Mouse (Mus musculus): ENCODE measurements around the gene Gm12258. TPM values are rescaled to one million over a fixed set of nuclear protein-coding genes. Genes with fewer than 3 reads are reported as not detected.
"Not testable (repeated sequence)": the region's sequence is repeated elsewhere in the genome, so short reads cannot be mapped to it uniquely, and the experiment has no call there.

The Gm12258 gene
- 24.7 and 26.1 TPM in 2 replicates for polyA plus RNA-seq (2015; fragmentation: Nextera tagmentation; extraction: Ambion mirVana)

- Histone ChIP-seq H3K27me3 (ENCODE audit: control insufficient read depth, insufficient read depth, low read depth, low read length) (no peaks in the 10 kb centered on the region), H3K27ac (ENCODE audit: low read length) (peak within 1 kb of the TSS; percentile 86), H3K4me1 (ENCODE audit: control insufficient read depth, insufficient read depth, low read length) (peaks cover 11% of the 10 kb centered on the region), H3K9me3 (replicated peaks; ENCODE audit: control insufficient read depth, low read length, poor library complexity, severe bottlenecking) (no peaks in the 10 kb centered on the region), H3K4me2 (ENCODE audit: low read length) (peak within 1 kb of the TSS; percentile 69), H3K36me3 (ENCODE audit: control insufficient read depth, insufficient read depth, low read length) (peaks cover 20% of the 10 kb centered on the region), H3K4me3 (ENCODE audit: low read depth, low read length) (peak within 1 kb of the TSS; percentile 64), H3K9ac (ENCODE audit: low read depth, low read length) (peak within 1 kb of the TSS; percentile 88)
- WGBS: 0% methylated on average over 24 of the region's 24 CpGs
- ATAC-seq: peak; percentile 100
Observed at GRCm38 (mm10) chr11:58846919-58847461, at the start of gene Gm12258. Gm12258 (plus strand) TSS chr11:58847158.

DNA sequence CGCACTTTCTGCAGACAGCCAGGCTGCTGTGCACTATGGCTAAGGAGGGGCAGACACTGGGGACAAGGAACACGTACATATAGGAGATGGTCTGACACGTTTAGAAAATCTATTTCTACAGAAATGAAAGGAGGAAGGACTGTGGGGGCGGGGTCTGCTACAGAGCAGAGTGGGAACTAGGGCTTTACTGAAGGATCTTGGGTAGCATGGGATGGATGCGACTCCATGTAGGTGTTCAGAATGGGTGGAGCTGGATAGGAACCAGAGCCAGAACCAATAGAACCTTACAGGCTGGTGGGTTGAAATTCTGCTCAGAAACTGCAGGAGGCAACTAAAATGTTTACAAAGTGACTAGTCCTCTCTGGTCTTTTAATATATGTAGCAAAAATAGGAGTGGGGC lies 47.2 kb upstream of the Gm12258 start:
- Histone ChIP-seq H3K27me3 (ENCODE audit: control insufficient read depth, insufficient read depth, low read depth, low read length) (no peaks in the 10 kb centered on the region), H3K36me3 (ENCODE audit: control insufficient read depth, insufficient read depth, low read length) (no peaks in the 10 kb centered on the region), H3K4me2 (ENCODE audit: low read length) (no peak overlapping the region), H3K27ac (ENCODE audit: low read length) (no peak overlapping the region), H3K4me1 (ENCODE audit: control insufficient read depth, insufficient read depth, low read length) (peaks cover 13% of the 10 kb centered on the region), H3K9ac (ENCODE audit: low read depth, low read length) (no peak overlapping the region), H3K9me3 (replicated peaks; ENCODE audit: control insufficient read depth, low read length, poor library complexity, severe bottlenecking) (no peaks in the 10 kb centered on the region), H3K4me3 (ENCODE audit: low read depth, low read length) (no peak overlapping the region)
- ATAC-seq: no peak
- WGBS: 88% methylated on average over 5 of the region's 5 CpGs

DNA sequence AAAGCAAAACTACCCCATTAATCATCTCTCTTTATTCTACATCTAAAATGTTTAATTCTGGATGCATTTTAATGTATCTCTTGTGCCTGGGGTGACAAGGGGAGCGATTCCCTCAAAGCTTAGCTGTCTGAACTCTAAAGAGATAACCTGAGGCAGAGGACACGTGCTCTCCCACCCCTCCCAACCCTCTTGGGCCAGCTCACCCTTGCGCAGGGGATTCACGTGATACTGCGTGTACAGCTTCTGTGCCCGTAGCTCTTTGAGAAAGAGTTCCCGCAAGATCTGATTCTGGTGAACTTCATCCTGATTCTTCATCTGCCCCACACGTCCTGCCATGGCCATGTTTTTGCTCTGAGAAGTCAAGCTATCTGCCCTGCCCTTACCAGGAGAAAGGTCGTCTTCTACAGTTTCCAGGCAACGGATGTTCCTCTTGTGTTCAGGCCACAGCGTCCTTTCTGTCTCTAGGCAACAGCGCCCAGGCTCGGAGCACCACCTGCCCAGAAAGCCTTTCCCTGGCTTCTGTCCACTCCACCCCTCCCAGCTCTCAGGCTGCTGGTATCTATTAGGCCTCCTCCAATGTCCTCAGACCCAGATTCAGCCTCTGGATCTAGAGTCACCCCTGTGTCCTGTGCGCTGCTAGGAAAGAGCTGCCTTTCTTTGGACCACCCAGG lies 45.3 kb upstream of the Gm12258 start, which contains the start of gene Fam183b:
Gene Fam183b, minus strand, starts transcription at position 403 of the 671 bp plus-strand sequence.
- WGBS: 19% methylated on average over 14 of the region's 14 CpGs
- Histone ChIP-seq H3K4me3 (ENCODE audit: low read depth, low read length) (peak within 1 kb of the TSS; percentile 16; the same call in 1 of the 2 replicates), H3K27ac (ENCODE audit: low read length) (peak within 1 kb of the TSS; percentile 9; the same call in 1 of the 2 replicates), H3K4me1 (ENCODE audit: control insufficient read depth, insufficient read depth, low read length) (peaks cover 13% of the 10 kb centered on the region), H3K36me3 (ENCODE audit: control insufficient read depth, insufficient read depth, low read length) (no peaks in the 10 kb centered on the region), H3K9me3 (replicated peaks; ENCODE audit: control insufficient read depth, low read length, poor library complexity, severe bottlenecking) (no peaks in the 10 kb centered on the region), H3K9ac (ENCODE audit: low read depth, low read length) (peak within 1 kb of the TSS; percentile 23; the same call in 1 of the 2 replicates), H3K4me2 (ENCODE audit: low read length) (peak within 1 kb of the TSS; percentile 42), H3K27me3 (ENCODE audit: control insufficient read depth, insufficient read depth, low read depth, low read length) (no peaks in the 10 kb centered on the region)
- ATAC-seq: peak; percentile 89

- H3K9ac ChIP-seq (ENCODE audit: low read depth, low read length): no peak overlapping the region
- 82% methylated on average over 4 of the region's 4 CpGs for WGBS
- H3K4me3 ChIP-seq (ENCODE audit: low read depth, low read length): no peak overlapping the region
- no peaks in the 10 kb centered on the region for H3K36me3 ChIP-seq (ENCODE audit: control insufficient read depth, insufficient read depth, low read length)
- H3K27me3 ChIP-seq (ENCODE audit: control insufficient read depth, insufficient read depth, low read depth, low read length): no peaks in the 10 kb centered on the region
- peaks cover 13% of the 10 kb centered on the region for H3K4me1 ChIP-seq (ENCODE audit: control insufficient read depth, insufficient read depth, low read length)
- no peak overlapping the region for H3K4me2 ChIP-seq (ENCODE audit: low read length)
- no peak overlapping the region for H3K27ac ChIP-seq (ENCODE audit: low read length)
- ATAC-seq: no peak
- no peaks in the 10 kb centered on the region for H3K9me3 ChIP-seq (replicated peaks; ENCODE audit: control insufficient read depth, low read length, poor library complexity, severe bottlenecking)
Observed at GRCm38 (mm10) chr11:58803871-58804270, 43.1 kb upstream of the Gm12258 start.

DNA sequence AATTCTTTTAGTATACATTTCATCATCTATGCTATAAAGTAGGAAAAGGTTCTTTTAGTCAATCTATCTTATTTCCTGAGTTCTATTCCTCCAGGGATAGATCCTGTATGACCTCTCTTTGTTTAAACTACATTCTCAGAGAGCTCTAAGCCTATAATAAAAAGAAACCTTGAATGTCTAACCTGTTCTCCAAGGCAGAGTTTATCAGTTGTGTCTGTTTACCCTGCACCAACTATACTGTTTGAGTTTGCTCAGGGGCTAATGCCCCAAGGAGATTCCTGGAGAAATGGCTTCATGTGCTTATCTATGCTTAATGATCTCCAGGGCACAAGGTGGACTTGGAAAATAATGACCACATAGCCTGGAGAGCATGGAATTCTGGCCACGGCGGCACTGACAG lies 42.6 kb upstream of the Gm12258 start:
- H3K9me3 ChIP-seq (replicated peaks; ENCODE audit: control insufficient read depth, low read length, poor library complexity, severe bottlenecking): no peaks in the 10 kb centered on the region
- no peak overlapping the region for H3K27ac ChIP-seq (ENCODE audit: low read length)
- ATAC-seq: no peak
- H3K27me3 ChIP-seq (ENCODE audit: control insufficient read depth, insufficient read depth, low read depth, low read length): no peaks in the 10 kb centered on the region
- no peak overlapping the region for H3K4me3 ChIP-seq (ENCODE audit: low read depth, low read length)
- no peak overlapping the region for H3K9ac ChIP-seq (ENCODE audit: low read depth, low read length)
- peaks cover 13% of the 10 kb centered on the region for H3K4me1 ChIP-seq (ENCODE audit: control insufficient read depth, insufficient read depth, low read length)
- 85% methylated on average over 2 of the region's 2 CpGs for WGBS
- no peaks in the 10 kb centered on the region for H3K36me3 ChIP-seq (ENCODE audit: control insufficient read depth, insufficient read depth, low read length)
- H3K4me2 ChIP-seq (ENCODE audit: low read length): no peak overlapping the region

- no peaks in the 10 kb centered on the region for H3K9me3 ChIP-seq (replicated peaks; ENCODE audit: control insufficient read depth, low read length, poor library complexity, severe bottlenecking)
- no peak for ATAC-seq
- H3K4me1 ChIP-seq (ENCODE audit: control insufficient read depth, insufficient read depth, low read length): no peaks in the 10 kb centered on the region
- no peak overlapping the region for H3K4me3 ChIP-seq (ENCODE audit: low read depth, low read length)
- H3K4me2 ChIP-seq (ENCODE audit: low read length): no peak overlapping the region
- no peaks in the 10 kb centered on the region for H3K27me3 ChIP-seq (ENCODE audit: control insufficient read depth, insufficient read depth, low read depth, low read length)
- H3K9ac ChIP-seq (ENCODE audit: low read depth, low read length): no peak overlapping the region
- H3K27ac ChIP-seq (ENCODE audit: low read length): no peak overlapping the region
- 0% methylated on average over 1 of the region's 1 CpGs for WGBS
- H3K36me3 ChIP-seq (ENCODE audit: control insufficient read depth, insufficient read depth, low read length): no peaks in the 10 kb centered on the region
Observed at GRCm38 (mm10) chr11:58812001-58812400, 35.0 kb upstream of the Gm12258 start.

DNA sequence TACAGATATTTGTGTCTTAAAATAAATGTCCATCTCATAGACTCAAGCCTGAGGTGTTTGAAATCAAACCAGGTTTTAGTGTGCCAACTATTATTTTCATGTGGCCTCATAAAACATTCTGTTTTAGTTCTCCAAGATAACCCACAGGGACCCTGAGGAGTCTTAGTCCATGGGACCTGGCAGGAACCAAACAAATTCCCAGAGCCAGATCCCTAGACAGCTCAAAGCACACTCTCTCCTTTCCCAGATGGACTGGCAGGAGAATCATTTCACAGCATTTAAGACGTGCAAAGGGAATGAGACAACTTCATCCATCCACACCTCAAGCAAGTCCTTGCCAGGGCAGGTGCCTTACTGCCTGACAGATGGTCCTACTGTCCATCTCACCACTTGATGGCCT lies 32.3 kb upstream of the Gm12258 start, which contains the start of gene Olfr313:
Gene Olfr313, plus strand, starts transcription at position 301 of the 400 bp plus-strand sequence.
- not testable (repeated sequence) for H3K4me2 ChIP-seq (ENCODE audit: low read length); H3K9me3 ChIP-seq (replicated peaks; ENCODE audit: control insufficient read depth, low read length, poor library complexity, severe bottlenecking); H3K9ac ChIP-seq (ENCODE audit: low read depth, low read length); H3K27me3 ChIP-seq (ENCODE audit: control insufficient read depth, insufficient read depth, low read depth, low read length); H3K27ac ChIP-seq (ENCODE audit: low read length); H3K36me3 ChIP-seq (ENCODE audit: control insufficient read depth, insufficient read depth, low read length); H3K4me3 ChIP-seq (ENCODE audit: low read depth, low read length); H3K4me1 ChIP-seq (ENCODE audit: control insufficient read depth, insufficient read depth, low read length); ATAC-seq
- WGBS: 64% methylated on average over 1 of the region's 1 CpGs

DNA sequence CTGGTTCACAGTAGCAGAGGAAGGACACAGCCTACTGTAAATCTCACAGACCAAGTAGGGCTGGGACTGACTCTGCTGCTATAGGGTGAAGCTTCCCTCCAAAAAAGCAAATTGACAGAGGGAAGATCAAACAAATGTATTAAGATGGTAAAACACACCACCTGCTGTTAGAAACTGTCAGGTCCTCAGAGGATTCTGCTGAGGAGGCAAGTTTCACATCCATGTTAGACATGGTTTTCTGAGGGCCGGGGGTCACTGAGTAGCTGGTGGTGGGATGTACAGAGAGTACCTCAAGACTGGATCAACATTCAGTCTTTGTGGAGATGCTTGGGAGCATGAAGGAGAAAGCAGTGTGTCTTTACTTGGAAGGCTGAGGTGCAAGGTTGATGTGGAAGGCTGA lies 31.3 kb upstream of the Gm12258 start:
- no peak overlapping the region for H3K4me3 ChIP-seq (ENCODE audit: low read depth, low read length)
- H3K4me1 ChIP-seq (ENCODE audit: control insufficient read depth, insufficient read depth, low read length): no peaks in the 10 kb centered on the region
- WGBS: 81% methylated on average over 1 of the region's 1 CpGs
- H3K36me3 ChIP-seq (ENCODE audit: control insufficient read depth, insufficient read depth, low read length): no peaks in the 10 kb centered on the region
- no peaks in the 10 kb centered on the region for H3K9me3 ChIP-seq (replicated peaks; ENCODE audit: control insufficient read depth, low read length, poor library complexity, severe bottlenecking)
- no peak overlapping the region for H3K4me2 ChIP-seq (ENCODE audit: low read length)
- no peak for ATAC-seq
- no peaks in the 10 kb centered on the region for H3K27me3 ChIP-seq (ENCODE audit: control insufficient read depth, insufficient read depth, low read depth, low read length)
- H3K9ac ChIP-seq (ENCODE audit: low read depth, low read length): no peak overlapping the region
- no peak overlapping the region for H3K27ac ChIP-seq (ENCODE audit: low read length)

- ATAC-seq; H3K4me2 ChIP-seq (ENCODE audit: low read length); H3K27me3 ChIP-seq (ENCODE audit: control insufficient read depth, insufficient read depth, low read depth, low read length); H3K36me3 ChIP-seq (ENCODE audit: control insufficient read depth, insufficient read depth, low read length); H3K4me3 ChIP-seq (ENCODE audit: low read depth, low read length); H3K27ac ChIP-seq (ENCODE audit: low read length); H3K4me1 ChIP-seq (ENCODE audit: control insufficient read depth, insufficient read depth, low read length); H3K9me3 ChIP-seq (replicated peaks; ENCODE audit: control insufficient read depth, low read length, poor library complexity, severe bottlenecking); H3K9ac ChIP-seq (ENCODE audit: low read depth, low read length): not testable (repeated sequence)
Observed at GRCm38 (mm10) chr11:58828937-58829336, 18.0 kb upstream of the Gm12258 start, which contains the start of gene Olfr312. Olfr312 (plus strand) TSS chr11:58829237.
